Mouse (Mus musculus) hindbrain, embryonic 11.5 days (tissue): ENCODE data around the gene Tbc1d4. TPM values are rescaled to one million over a fixed set of nuclear protein-coding genes. Genes with fewer than 3 reads are reported as not detected.
A peak's percentile ranks its signal among the peaks of the same experiment; 100 is the strongest.

ENCODE experiments used
- ATAC-seq: fragments of 200-750 bp; cut with Nextera tagmentation; 2 replicates; pipeline ENCODE4 v1.8.0; 2017; ENCODE audit warnings: mild to moderate bottlenecking, moderate TSS enrichment, moderate library complexity; ENCODE audit not compliant: low FRiP score
- DNase-seq: peaks from one replicate; pipeline ENCODE4 v3.0.0-alpha.2; 2015; ENCODE audit warnings: low spot score
- H3K27ac ChIP-seq: fragments of 300-500 bp; sonication (generic); 2 replicates; pipeline ENCODE4 v1.5.1; 2014; ENCODE audit warnings: mild to moderate bottlenecking, low read depth, low read length
- H3K27me3 ChIP-seq: fragments of 300-500 bp; sonication (generic); 2 replicates; pipeline ENCODE4 v1.6.1; 2014; ENCODE audit warnings: mild to moderate bottlenecking, low read length, moderate library complexity, mixed read lengths; ENCODE audit not compliant: control insufficient read depth, insufficient read depth
- H3K36me3 ChIP-seq: fragments of 300-500 bp; sonication (generic); 2 replicates; pipeline ENCODE4 v1.6.1; 2014; ENCODE audit warnings: mild to moderate bottlenecking, low read length, moderate library complexity, mixed read lengths; ENCODE audit not compliant: control insufficient read depth, insufficient read depth
- H3K4me1 ChIP-seq: fragments of 300-500 bp; sonication (generic); replicated peaks from 2 replicates; pipeline ENCODE4 v1.6.1; 2014; ENCODE audit warnings: low read length, mixed read lengths; ENCODE audit not compliant: control insufficient read depth, insufficient read depth
- H3K4me2 ChIP-seq: fragments of 300-500 bp; sonication (generic); replicated peaks from 2 replicates; pipeline ENCODE4 v1.6.1; 2014; ENCODE audit warnings: mild to moderate bottlenecking, low read depth, low read length
- H3K4me3 ChIP-seq: fragments of 300-500 bp; sonication (generic); 2 replicates; pipeline ENCODE4 v1.5.1; 2014; ENCODE audit warnings: low read depth, low read length
- H3K9ac ChIP-seq: fragments of 300-500 bp; sonication (generic); 2 replicates; pipeline ENCODE4 v1.6.1; 2014; ENCODE audit warnings: low read depth, low read length
- H3K9me3 ChIP-seq: fragments of 300-500 bp; sonication (generic); 2 replicates; pipeline ENCODE4 v1.6.1; 2016; ENCODE audit warnings: low read length; ENCODE audit not compliant: control insufficient read depth
- WGBS: fragments of 180-500 bp; shearing (Covaris S2); extraction: QIAGEN DNeasy Blood & Tissue Kit; methylation state at CpG from one replicate; pipeline ENCODE4 v1.1.7; 2014; 5-methylcytosine and 5-hydroxymethylcytosine counted together
- polyA plus RNA-seq: library from polyadenylated mRNA; unstranded; fragments of >200 nt; fragmentation: Nextera tagmentation; extraction: Ambion mirVana; gene quantifications from 2 replicates; pipeline ENCODE4 v1.2.1, GENCODE M21; 2014

Gene Tbc1d4
- polyA plus RNA-seq, 1 experiment from 2014 or later: 5.0 TPM

GRCm38 (mm10) chr14:101483230-101483629 lies 125.8 kb downstream of the Tbc1d4 start:
- Histone ChIP-seq H3K4me1 (no peaks in the 10 kb centered on the region), H3K4me3 (no peak overlapping the region), H3K36me3 (no peaks in the 10 kb centered on the region), H3K27me3 (no peaks in the 10 kb centered on the region), H3K9me3 (no peaks in the 10 kb centered on the region), H3K27ac (no peak overlapping the region), H3K4me2 (no peak overlapping the region), H3K9ac (no peak overlapping the region)
- WGBS: 88% methylated on average over 4 of the region's 4 CpGs
- DNase-seq (no peak), ATAC-seq (no peak)

GRCm38 (mm10) chr14:101482270-101482669 lies 126.7 kb downstream of the Tbc1d4 start:
- ATAC-seq: no peak
- Histone ChIP-seq H3K4me3 (no peak overlapping the region), H3K27me3 (no peaks in the 10 kb centered on the region), H3K4me1 (no peaks in the 10 kb centered on the region), H3K4me2 (no peak overlapping the region), H3K9ac (no peak overlapping the region), H3K27ac (no peak overlapping the region), H3K36me3 (no peaks in the 10 kb centered on the region), H3K9me3 (no peaks in the 10 kb centered on the region)
- WGBS: 41% methylated on average over 4 of the region's 4 CpGs
- peak; percentile 45 for DNase-seq

DNA sequence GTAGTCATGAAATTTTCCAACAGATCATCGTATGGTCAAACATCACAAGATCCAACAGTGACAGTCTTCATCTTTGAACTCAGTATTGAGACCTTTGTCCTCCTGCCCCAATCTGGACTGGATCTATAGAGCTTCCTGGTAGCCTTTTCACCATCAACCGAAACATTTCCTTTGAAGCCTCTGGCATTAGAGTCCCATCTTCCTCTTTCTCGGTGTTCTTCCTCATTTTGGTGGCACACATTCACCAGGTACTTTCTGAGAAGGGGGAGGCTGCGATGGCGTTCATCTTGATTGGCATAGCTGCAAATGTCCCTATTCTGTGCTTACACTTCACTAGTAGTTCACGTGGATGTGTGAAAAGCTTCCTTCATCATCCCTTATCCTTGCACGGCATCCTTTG lies 127.8 kb downstream of the Tbc1d4 start:
- DNase-seq (no peak), ATAC-seq (no peak)
- Histone ChIP-seq H3K4me3 (no peak overlapping the region), H3K4me2 (no peak overlapping the region), H3K27me3 (no peaks in the 10 kb centered on the region), H3K4me1 (no peaks in the 10 kb centered on the region), H3K36me3 (no peaks in the 10 kb centered on the region), H3K9me3 (no peaks in the 10 kb centered on the region), H3K27ac (no peak overlapping the region), H3K9ac (no peak overlapping the region)
- WGBS: 91% methylated on average over 7 of the region's 7 CpGs

GRCm38 (mm10) chr14:101480541-101480940 lies 128.4 kb downstream of the Tbc1d4 start:
- H3K4me3 ChIP-seq: no peak overlapping the region
- H3K36me3 ChIP-seq: no peaks in the 10 kb centered on the region
- H3K4me1 ChIP-seq: no peaks in the 10 kb centered on the region
- no peak overlapping the region for H3K9ac ChIP-seq
- H3K27ac ChIP-seq: no peak overlapping the region
- ATAC-seq: no peak
- 89% methylated on average over 7 of the region's 7 CpGs for WGBS
- no peak for DNase-seq
- H3K9me3 ChIP-seq: no peaks in the 10 kb centered on the region
- H3K27me3 ChIP-seq: no peaks in the 10 kb centered on the region
- H3K4me2 ChIP-seq: no peak overlapping the region

GRCm38 (mm10) chr14:101477827-101478220 lies 131.2 kb downstream of the Tbc1d4 start:
- Histone ChIP-seq H3K4me3 (no peak overlapping the region), H3K27ac (no peak overlapping the region), H3K4me2 (no peak overlapping the region), H3K4me1 (no peaks in the 10 kb centered on the region), H3K9me3 (no peaks in the 10 kb centered on the region), H3K27me3 (no peaks in the 10 kb centered on the region), H3K9ac (no peak overlapping the region), H3K36me3 (no peaks in the 10 kb centered on the region)
- ATAC-seq (no peak), DNase-seq (no peak)
- 89% methylated on average over 5 of the region's 5 CpGs for WGBS

DNA sequence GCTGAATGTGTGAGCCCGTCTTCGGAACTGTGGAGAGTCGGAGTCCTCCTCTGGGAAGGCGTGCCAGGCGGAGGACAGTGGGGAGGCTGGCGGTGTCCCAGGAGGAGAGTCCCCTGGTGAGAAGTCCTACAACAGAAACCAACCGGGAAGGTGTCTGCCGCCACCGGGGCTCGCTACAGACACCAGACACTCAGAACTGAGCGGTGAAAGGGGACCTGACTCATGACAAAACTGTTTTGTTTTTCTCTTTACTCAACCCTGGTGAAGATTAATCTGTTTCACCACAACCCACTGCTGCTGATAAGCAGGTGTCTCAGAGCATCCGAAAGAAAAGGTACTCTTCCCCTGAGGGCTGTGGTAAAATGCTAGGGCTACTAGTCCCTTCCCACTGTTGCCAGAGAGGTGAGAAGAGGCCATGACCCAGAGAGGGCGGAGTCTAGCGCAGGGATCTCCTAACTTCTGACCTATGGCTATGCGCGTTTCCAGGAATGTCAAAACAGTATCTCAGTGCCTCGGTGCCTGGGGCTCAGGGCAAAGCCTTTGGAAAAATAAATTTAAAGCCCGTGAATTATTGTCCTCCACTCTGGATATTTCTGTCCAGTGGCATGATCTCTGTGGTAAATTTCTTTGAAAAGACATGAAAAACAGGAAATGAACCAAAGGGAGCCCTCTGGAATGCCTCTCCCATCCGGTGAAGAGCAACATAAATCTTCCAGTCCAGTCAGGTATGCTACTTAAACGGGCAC lies 131.7 kb downstream of the Tbc1d4 start:
- Histone ChIP-seq H3K4me1 (no peaks in the 10 kb centered on the region), H3K27ac (no peak overlapping the region), H3K36me3 (no peaks in the 10 kb centered on the region), H3K9ac (no peak overlapping the region), H3K9me3 (no peaks in the 10 kb centered on the region), H3K27me3 (no peaks in the 10 kb centered on the region), H3K4me2 (no peak overlapping the region), H3K4me3 (no peak overlapping the region)
- no peak for DNase-seq
- no peak for ATAC-seq
- 75% methylated on average over 20 of the region's 20 CpGs for WGBS

GRCm38 (mm10) chr14:101469475-101470093 lies 139.4 kb downstream of the Tbc1d4 start:
- H3K4me3 ChIP-seq: no peak overlapping the region
- no peak for DNase-seq
- no peaks in the 10 kb centered on the region for H3K36me3 ChIP-seq
- H3K27ac ChIP-seq: no peak overlapping the region
- H3K4me2 ChIP-seq: no peak overlapping the region
- H3K27me3 ChIP-seq: no peaks in the 10 kb centered on the region
- H3K9me3 ChIP-seq: no peaks in the 10 kb centered on the region
- no peaks in the 10 kb centered on the region for H3K4me1 ChIP-seq
- no peak for ATAC-seq
- WGBS: 90% methylated on average over 5 of the region's 5 CpGs
- H3K9ac ChIP-seq: no peak overlapping the region

- Histone ChIP-seq H3K4me1 (no peaks in the 10 kb centered on the region), H3K4me2 (no peak overlapping the region)
- 94% methylated on average over 4 of the region's 4 CpGs for WGBS
Measured at GRCm38 (mm10) chr14:101468143-101468542, 140.8 kb downstream of the Tbc1d4 start.

GRCm38 (mm10) chr14:101467532-101467931 lies 141.5 kb downstream of the Tbc1d4 start:
- 90% methylated on average over 1 of the region's 1 CpGs for WGBS
- H3K27ac ChIP-seq: no peak overlapping the region
- no peak for ATAC-seq
- H3K4me2 ChIP-seq: no peak overlapping the region
- H3K4me1 ChIP-seq: no peaks in the 10 kb centered on the region
- H3K36me3 ChIP-seq: no peaks in the 10 kb centered on the region
- H3K4me3 ChIP-seq: no peak overlapping the region
- H3K27me3 ChIP-seq: no peaks in the 10 kb centered on the region
- no peaks in the 10 kb centered on the region for H3K9me3 ChIP-seq
- H3K9ac ChIP-seq: no peak overlapping the region
- no peak for DNase-seq

More at GRCm38 (mm10) chr14:101468143-101468542, 140.8 kb downstream of the Tbc1d4 start:
- Histone ChIP-seq H3K9me3 (no peaks in the 10 kb centered on the region), H3K9ac (no peak overlapping the region), H3K27me3 (no peaks in the 10 kb centered on the region), H3K36me3 (no peaks in the 10 kb centered on the region), H3K27ac (no peak overlapping the region), H3K4me3 (no peak overlapping the region)
- no peak for ATAC-seq
- no peak for DNase-seq
